Mouse (Mus musculus) lung, embryonic 14.5 days (tissue): ENCODE data around the gene Tbx2. TPM values are rescaled to one million over a fixed set of nuclear protein-coding genes. Genes with fewer than 3 reads are reported as not detected.

Experiments used
- ATAC-seq: fragments of 200-750 bp; cut with Nextera tagmentation; 2 replicates; pipeline ENCODE4 v1.8.0; 2017; ENCODE audit warnings: mild to moderate bottlenecking, moderate TSS enrichment, moderate library complexity; ENCODE audit not compliant: insufficient read depth
- DNase-seq: peaks from one replicate; pipeline ENCODE4 v3.0.0-alpha.2; 2015
- H3K27ac ChIP-seq: fragments of 300-500 bp; sonication (generic); 2 replicates; pipeline ENCODE4 v1.5.1; 2014; ENCODE audit warnings: low read depth, mild to moderate bottlenecking, moderate library complexity
- H3K27me3 ChIP-seq: fragments of 300-500 bp; sonication (generic); 2 replicates; pipeline ENCODE4 v1.6.1; 2014; ENCODE audit warnings: low read length, control low read depth; ENCODE audit not compliant: insufficient read depth
- H3K36me3 ChIP-seq: fragments of 300-500 bp; sonication (generic); 2 replicates; pipeline ENCODE4 v1.6.1; 2014; ENCODE audit warnings: control low read depth; ENCODE audit not compliant: insufficient read depth
- H3K4me1 ChIP-seq: fragments of 300-500 bp; sonication (generic); 2 replicates; pipeline ENCODE4 v1.6.1; 2014; ENCODE audit warnings: antibody characterized with exemption, control low read depth; ENCODE audit not compliant: insufficient read depth
- H3K4me2 ChIP-seq: fragments of 300-500 bp; sonication (generic); 2 replicates; pipeline ENCODE4 v1.6.1; 2014; ENCODE audit warnings: mild to moderate bottlenecking
- H3K4me3 ChIP-seq: fragments of 300-500 bp; sonication (generic); 2 replicates; pipeline ENCODE4 v1.5.1; 2014; ENCODE audit warnings: low read depth, low read length
- H3K9ac ChIP-seq: fragments of 300-500 bp; sonication (generic); 2 replicates; pipeline ENCODE4 v1.6.1; 2014
- H3K9me3 ChIP-seq: fragments of 300-500 bp; sonication (generic); 2 replicates; pipeline ENCODE4 v1.6.1; 2016; ENCODE audit warnings: low read depth, low read length, control low read depth
- CTCF ChIP-seq: IDR thresholded peaks from 2 replicates; pipeline ENCODE4 v1.5.1; 2016; ENCODE audit warnings: antibody characterized with exemption, low read depth
- WGBS: fragments of 180-500 bp; shearing (Covaris S2); extraction: QIAGEN DNeasy Blood & Tissue Kit; methylation state at CpG from one replicate; pipeline ENCODE4 v1.1.7; 2014; 5-methylcytosine and 5-hydroxymethylcytosine counted together
- polyA plus RNA-seq: library from polyadenylated mRNA; unstranded; fragments of >200 nt; fragmentation: Nextera tagmentation; extraction: Ambion mirVana; gene quantifications from 2 replicates; pipeline ENCODE4 v1.2.1, GENCODE M21; 2014

The Tbx2 gene
- polyA plus RNA-seq, 1 experiment from 2014 or later, result 67.5 TPM

- Histone ChIP-seq H3K27me3 (no peaks in the 10 kb centered on the region), H3K4me1 (no peaks in the 10 kb centered on the region), H3K4me2 (no peak overlapping the region), H3K4me3 (no peak overlapping the region), H3K36me3 (no peaks in the 10 kb centered on the region), H3K27ac (no peak overlapping the region), H3K9me3 (no peaks in the 10 kb centered on the region), H3K9ac (no peak overlapping the region)
- TF ChIP-seq CTCF, result no peak
- ATAC-seq (no peak), DNase-seq (no peak)
- 36% methylated on average over 6 of the region's 6 CpGs for WGBS
Observed at GRCm38 (mm10) chr11:85857997-85858698, 25.8 kb downstream of the Tbx2 start.

GRCm38 (mm10) chr11:85864363-85864762 lies 32.0 kb downstream of the Tbx2 start:
- no peaks in the 10 kb centered on the region for H3K9me3 ChIP-seq
- H3K27ac ChIP-seq, result no peak overlapping the region
- ATAC-seq, result no peak
- H3K4me1 ChIP-seq, result no peaks in the 10 kb centered on the region
- 34% methylated on average over 7 of the region's 7 CpGs for WGBS
- TF ChIP-seq CTCF, result peak; percentile 59
- no peaks in the 10 kb centered on the region for H3K27me3 ChIP-seq
- no peak overlapping the region for H3K9ac ChIP-seq
- DNase-seq, result peak; percentile 63
- no peaks in the 10 kb centered on the region for H3K36me3 ChIP-seq
- no peak overlapping the region for H3K4me3 ChIP-seq
- H3K4me2 ChIP-seq, result no peak overlapping the region

GRCm38 (mm10) chr11:85876059-85876788 lies 43.9 kb downstream of the Tbx2 start:
- Histone ChIP-seq H3K27ac (no peak overlapping the region), H3K9ac (no peak overlapping the region), H3K9me3 (no peaks in the 10 kb centered on the region), H3K4me2 (no peak overlapping the region), H3K4me3 (no peak overlapping the region), H3K36me3 (no peaks in the 10 kb centered on the region), H3K4me1 (no peaks in the 10 kb centered on the region), H3K27me3 (no peaks in the 10 kb centered on the region)
- WGBS, result 62% methylated on average over 24 of the region's 24 CpGs
- DNase-seq, result no peak
- no peak for ATAC-seq
- TF ChIP-seq CTCF, result no peak

- DNase-seq (no peak), ATAC-seq (no peak)
- Histone ChIP-seq H3K27me3 (peaks cover 30% of the 10 kb centered on the region), H3K9ac (no peak overlapping the region), H3K36me3 (no peaks in the 10 kb centered on the region), H3K27ac (no peak overlapping the region), H3K4me3 (no peak overlapping the region), H3K4me1 (peaks cover 4% of the 10 kb centered on the region; the same call in 1 of the 2 replicates), H3K4me2 (no peak overlapping the region), H3K9me3 (no peaks in the 10 kb centered on the region)
- 49% methylated on average over 4 of the region's 4 CpGs for WGBS
- no peak for TF ChIP-seq CTCF
Observed at GRCm38 (mm10) chr11:85884498-85884897, 52.1 kb downstream of the Tbx2 start.

- peaks cover 11% of the 10 kb centered on the region for H3K36me3 ChIP-seq
- H3K27me3 ChIP-seq, result peaks cover 42% of the 10 kb centered on the region
- 10% methylated on average over 28 of the region's 28 CpGs for WGBS
- peak within 1 kb of the TSS; percentile 97 for H3K27ac ChIP-seq
- no peaks in the 10 kb centered on the region for H3K9me3 ChIP-seq
- peak within 1 kb of the TSS; percentile 67 for H3K4me3 ChIP-seq
- DNase-seq (peak; percentile 82), ATAC-seq (peak; percentile 71)
- no peak for TF ChIP-seq CTCF
- H3K4me2 ChIP-seq, result peak within 1 kb of the TSS; percentile 81
- peaks cover 4% of the 10 kb centered on the region; the same call in 1 of the 2 replicates for H3K4me1 ChIP-seq
- H3K9ac ChIP-seq, result peak within 1 kb of the TSS; percentile 98
Observed at GRCm38 (mm10) chr11:85885665-85886428, 53.5 kb downstream of the Tbx2 start, which contains the start of gene Tbx4. Gene Tbx4, plus strand, starts transcription at chr11:85886422.

- Histone ChIP-seq H3K9ac (peak overlapping the region; percentile 98), H3K27ac (peak overlapping the region; percentile 94), H3K9me3 (no peaks in the 10 kb centered on the region), H3K36me3 (peaks cover 14% of the 10 kb centered on the region), H3K4me1 (peaks cover 4% of the 10 kb centered on the region; the same call in 1 of the 2 replicates), H3K4me3 (peak overlapping the region; percentile 67), H3K27me3 (peaks cover 45% of the 10 kb centered on the region), H3K4me2 (peak overlapping the region; percentile 61)
- ATAC-seq, result no peak
- WGBS, result 1% methylated on average over 22 of the region's 22 CpGs
- TF ChIP-seq CTCF, result no peak
- DNase-seq, result no peak
Observed at GRCm38 (mm10) chr11:85886429-85886785, 54.1 kb downstream of the Tbx2 start.

- H3K27me3 ChIP-seq, result peaks cover 51% of the 10 kb centered on the region
- H3K36me3 ChIP-seq, result peaks cover 15% of the 10 kb centered on the region
- no peaks in the 10 kb centered on the region for H3K9me3 ChIP-seq
- no peak for ATAC-seq
- H3K4me1 ChIP-seq, result peaks cover 4% of the 10 kb centered on the region; the same call in 1 of the 2 replicates
- peak overlapping the region; percentile 98 for H3K9ac ChIP-seq
- H3K4me2 ChIP-seq, result peak overlapping the region; percentile 81
- peak overlapping the region; percentile 67 for H3K4me3 ChIP-seq
- no peak for TF ChIP-seq CTCF
- peak overlapping the region; percentile 97 for H3K27ac ChIP-seq
- DNase-seq, result peak; percentile 53
- 18% methylated on average over 6 of the region's 6 CpGs for WGBS
Observed at GRCm38 (mm10) chr11:85887273-85887672, 54.9 kb downstream of the Tbx2 start.
